Mouse (Mus musculus) hindbrain, postnatal 0 days (tissue): ENCODE measurements around the gene Atp5b. TPM values are rescaled to one million over a fixed set of nuclear protein-coding genes. Genes with fewer than 3 reads are reported as not detected.
"Not testable (repeated sequence)": the region's sequence is repeated elsewhere in the genome, so short reads cannot be mapped to it uniquely, and the experiment has no call there.

ENCODE experiments used
- ATAC-seq: fragments of 200-750 bp; cut with Nextera tagmentation; 2 replicates; pipeline ENCODE4 v1.8.0; 2017; ENCODE audit warnings: mild to moderate bottlenecking, moderate TSS enrichment, moderate library complexity
- DNase-seq: peaks from one replicate; pipeline ENCODE4 v3.0.0-alpha.2; 2015; ENCODE audit warnings: low spot score
- H3K27ac ChIP-seq: fragments of 300-500 bp; sonication (generic); 2 replicates; pipeline ENCODE4 v1.5.1; 2014; ENCODE audit warnings: mild to moderate bottlenecking
- H3K27me3 ChIP-seq: fragments of 300-500 bp; sonication (generic); 2 replicates; pipeline ENCODE4 v1.6.1; 2014; ENCODE audit warnings: low read length, mixed read lengths; ENCODE audit not compliant: insufficient read depth
- H3K36me3 ChIP-seq: fragments of 300-500 bp; sonication (generic); 2 replicates; pipeline ENCODE4 v1.6.1; 2014; ENCODE audit warnings: low read length, mixed read lengths; ENCODE audit not compliant: insufficient read depth
- H3K4me1 ChIP-seq: fragments of 300-500 bp; sonication (generic); 2 replicates; pipeline ENCODE4 v1.6.1; 2014; ENCODE audit warnings: antibody characterized with exemption, low read length, mixed read lengths; ENCODE audit not compliant: insufficient read depth
- H3K4me2 ChIP-seq: fragments of 300-500 bp; sonication (generic); 2 replicates; pipeline ENCODE4 v1.6.1; 2014; ENCODE audit warnings: low read depth, mild to moderate bottlenecking, low read length, moderate library complexity, mixed read lengths
- H3K4me3 ChIP-seq: fragments of 300-500 bp; sonication (generic); 2 replicates; pipeline ENCODE4 v1.5.1; 2014; ENCODE audit warnings: low read length
- H3K9ac ChIP-seq: fragments of 300-500 bp; sonication (generic); replicated peaks from 2 replicates; pipeline ENCODE4 v1.6.1; 2014; ENCODE audit warnings: mild to moderate bottlenecking, low read length, moderate library complexity, mixed read lengths
- H3K9me3 ChIP-seq: fragments of 300-500 bp; sonication (generic); 2 replicates; pipeline ENCODE4 v1.6.1; 2016; ENCODE audit warnings: low read length, mixed read lengths
- CTCF ChIP-seq: IDR thresholded peaks from 2 replicates; pipeline ENCODE4 v1.5.1; 2016; ENCODE audit warnings: antibody characterized with exemption, control low read depth, low read depth
- WGBS: fragments of 180-500 bp; shearing (Covaris S2); extraction: QIAGEN DNeasy Blood & Tissue Kit; methylation state at CpG from one replicate; pipeline ENCODE4 v1.1.7; 2014; 5-methylcytosine and 5-hydroxymethylcytosine counted together
- polyA plus RNA-seq: library from polyadenylated mRNA; unstranded; fragments of >200 nt; fragmentation: Nextera tagmentation; extraction: Ambion mirVana; gene quantifications from 2 replicates; pipeline ENCODE4 v1.2.1, GENCODE M21; 2015
- total RNA-seq: library from RNA; depleted of rRNA; stranded (reverse); fragments of >200 nt; gene quantifications from 2 replicates; pipeline ENCODE4 v1.2.3, GENCODE M21; 2014

The Atp5b gene
- total and polyA plus RNA-seq, 2 experiments from 2014 or later: 2,401 to 6,623 TPM

GRCm38 (mm10) chr10:128083688-128084087 lies 615 bp downstream of the Atp5b start:
- peak overlapping the region; percentile 98 for H3K4me3 ChIP-seq
- peak overlapping the region; percentile 98 for H3K27ac ChIP-seq
- ATAC-seq (no peak), DNase-seq (peak; percentile 43)
- TF ChIP-seq CTCF: no peak
- H3K27me3 ChIP-seq: no peaks in the 10 kb centered on the region
- peaks cover 33% of the 10 kb centered on the region for H3K36me3 ChIP-seq
- peak overlapping the region; percentile 72 for H3K4me2 ChIP-seq
- peaks cover 8% of the 10 kb centered on the region; the same call in 1 of the 2 replicates for H3K4me1 ChIP-seq
- H3K9ac ChIP-seq: peak overlapping the region; percentile 100
- WGBS: 0% methylated on average over 22 of the region's 22 CpGs
- H3K9me3 ChIP-seq: no peaks in the 10 kb centered on the region

DNA sequence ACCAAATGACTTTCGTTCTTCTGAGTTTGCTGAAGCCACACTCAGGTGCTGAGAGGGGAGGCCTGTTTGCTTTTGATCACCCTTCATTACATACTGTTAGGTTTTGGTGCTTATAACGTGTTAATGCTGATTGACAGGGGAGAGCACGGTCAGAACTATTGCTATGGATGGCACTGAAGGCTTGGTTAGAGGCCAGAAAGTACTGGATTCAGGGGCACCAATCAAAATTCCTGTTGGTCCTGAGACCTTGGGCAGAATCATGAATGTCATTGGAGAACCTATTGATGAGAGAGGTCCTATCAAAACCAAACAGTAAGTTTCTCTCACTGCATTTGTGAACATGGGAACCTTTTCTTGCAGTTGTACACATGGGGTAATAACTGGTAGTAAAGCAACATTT lies 1.1 kb downstream of the Atp5b start:
- Histone ChIP-seq H3K36me3 (peaks cover 38% of the 10 kb centered on the region), H3K4me1 (peaks cover 8% of the 10 kb centered on the region; the same call in 1 of the 2 replicates), H3K4me3 (peak overlapping the region; percentile 98), H3K27me3 (no peaks in the 10 kb centered on the region), H3K9ac (peak overlapping the region; percentile 100), H3K27ac (peak overlapping the region; percentile 98), H3K9me3 (no peaks in the 10 kb centered on the region), H3K4me2 (peak overlapping the region; percentile 72)
- no peak for DNase-seq
- no peak for TF ChIP-seq CTCF
- WGBS: 3% methylated on average over 3 of the region's 3 CpGs
- ATAC-seq: no peak

GRCm38 (mm10) chr10:128086391-128086790 lies 3.3 kb downstream of the Atp5b start:
- WGBS: 74% methylated on average over 6 of the region's 6 CpGs
- peaks cover 10% of the 10 kb centered on the region; the same call in 1 of the 2 replicates for H3K4me1 ChIP-seq
- DNase-seq (peak; percentile 77), ATAC-seq (no peak)
- no peak overlapping the region for H3K4me2 ChIP-seq
- H3K9me3 ChIP-seq: no peaks in the 10 kb centered on the region
- H3K27ac ChIP-seq: no peak overlapping the region
- H3K36me3 ChIP-seq: peaks cover 46% of the 10 kb centered on the region
- TF ChIP-seq CTCF: peak; percentile 69
- no peak overlapping the region for H3K4me3 ChIP-seq
- no peaks in the 10 kb centered on the region for H3K27me3 ChIP-seq
- no peak overlapping the region for H3K9ac ChIP-seq

DNA sequence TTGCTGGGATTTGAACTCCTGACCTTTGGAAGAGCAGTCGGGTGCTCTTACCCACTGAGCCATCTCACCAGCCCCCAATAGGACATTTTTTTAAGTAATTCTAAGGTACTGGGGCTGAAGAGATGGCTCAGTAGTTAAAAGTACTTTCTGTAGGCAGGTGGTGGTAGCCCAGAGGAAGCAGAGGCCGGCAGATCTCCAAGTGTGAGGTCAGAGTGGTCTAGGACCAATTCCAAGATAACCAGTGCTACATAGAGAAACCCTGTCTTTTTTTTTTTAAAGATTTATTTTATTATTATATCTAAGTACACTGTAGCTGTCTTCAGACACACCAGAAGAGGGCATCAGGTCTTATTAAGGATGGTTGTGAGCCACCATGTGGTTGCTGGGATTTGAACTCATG lies 4.1 kb downstream of the Atp5b start:
- not testable (repeated sequence) for H3K9ac ChIP-seq, H3K27ac ChIP-seq, DNase-seq, H3K4me3 ChIP-seq, H3K27me3 ChIP-seq, ATAC-seq, H3K9me3 ChIP-seq, H3K4me2 ChIP-seq
- Histone ChIP-seq H3K4me1 (peaks cover 13% of the 10 kb centered on the region; the same call in 1 of the 2 replicates), H3K36me3 (peaks cover 46% of the 10 kb centered on the region)
- 69% methylated on average over 2 of the region's 2 CpGs for WGBS

DNA sequence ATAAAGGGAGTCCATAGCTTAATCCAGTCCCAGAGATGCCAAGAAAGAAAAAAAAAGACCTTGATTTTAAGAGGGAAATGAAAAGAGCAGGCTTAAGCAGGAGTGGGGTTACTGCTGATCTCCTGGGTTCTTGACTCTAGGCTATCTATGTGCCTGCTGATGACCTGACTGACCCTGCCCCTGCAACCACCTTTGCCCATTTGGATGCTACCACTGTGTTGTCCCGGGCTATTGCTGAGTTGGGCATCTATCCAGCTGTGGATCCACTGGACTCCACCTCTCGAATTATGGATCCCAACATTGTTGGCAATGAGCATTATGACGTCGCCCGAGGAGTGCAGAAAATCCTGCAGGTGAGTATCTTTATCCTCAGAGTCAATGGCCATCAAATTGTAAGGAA lies 5.1 kb downstream of the Atp5b start:
- DNase-seq: no peak
- Histone ChIP-seq H3K9me3 (no peaks in the 10 kb centered on the region), H3K9ac (no peak overlapping the region), H3K4me2 (no peak overlapping the region), H3K36me3 (peaks cover 46% of the 10 kb centered on the region), H3K27me3 (no peaks in the 10 kb centered on the region), H3K27ac (no peak overlapping the region), H3K4me1 (peaks cover 16% of the 10 kb centered on the region; the same call in 1 of the 2 replicates), H3K4me3 (no peak overlapping the region)
- WGBS: 82% methylated on average over 5 of the region's 5 CpGs
- TF ChIP-seq CTCF: no peak
- ATAC-seq: no peak

GRCm38 (mm10) chr10:128089842-128090241 lies 6.8 kb downstream of the Atp5b start:
- Histone ChIP-seq H3K27ac (no peak overlapping the region), H3K9me3 (no peaks in the 10 kb centered on the region), H3K4me3 (no peak overlapping the region), H3K4me2 (no peak overlapping the region), H3K4me1 (peaks cover 27% of the 10 kb centered on the region), H3K36me3 (peaks cover 46% of the 10 kb centered on the region), H3K27me3 (no peaks in the 10 kb centered on the region), H3K9ac (no peak overlapping the region)
- no peak for DNase-seq
- 71% methylated on average over 5 of the region's 5 CpGs for WGBS
- ATAC-seq: no peak
- TF ChIP-seq CTCF: no peak

- no peaks in the 10 kb centered on the region for H3K27me3 ChIP-seq
- H3K9ac ChIP-seq: peak overlapping the region; percentile 61; the same call in 1 of the 2 replicates
- peak; percentile 58 for ATAC-seq
- WGBS: 8% methylated on average over 14 of the region's 14 CpGs
- peak overlapping the region; percentile 72 for H3K4me3 ChIP-seq
- peak overlapping the region; percentile 88 for H3K4me2 ChIP-seq
- H3K4me1 ChIP-seq: peaks cover 27% of the 10 kb centered on the region
- TF ChIP-seq CTCF: peak; percentile 84
- peak; percentile 92 for DNase-seq
- H3K9me3 ChIP-seq: no peaks in the 10 kb centered on the region
- peaks cover 36% of the 10 kb centered on the region for H3K36me3 ChIP-seq
- H3K27ac ChIP-seq: peak overlapping the region; percentile 78; the same call in 1 of the 2 replicates
These were observed 7.8 kb downstream of the Atp5b start for GRCm38 (mm10) chr10:128090651-128091563.
